Mouse (Mus musculus) heart, postnatal 10 days (tissue): ENCODE data around the gene Drd5. TPM values are rescaled to one million over a fixed set of nuclear protein-coding genes. Genes with fewer than 3 reads are reported as not detected.

Experiments used
- DNase-seq, 2 experiments: peaks; one replicate each; pipeline ENCODE4 v3.0.0; 2021
- intact Hi-C: fragments of 180-260 bp; cut with DNase I; formaldehyde crosslinking; loops from one replicate; pipeline ENCODE4 v1.15.1; 2025
- total RNA-seq, 2 experiments: library from RNA; stranded (reverse); gene quantifications; 2 replicates each; pipeline ENCODE4 v1.2.3; 2021

The Drd5 gene
- total RNA-seq, 2 experiments from 2014 or later = not detected

DNA sequence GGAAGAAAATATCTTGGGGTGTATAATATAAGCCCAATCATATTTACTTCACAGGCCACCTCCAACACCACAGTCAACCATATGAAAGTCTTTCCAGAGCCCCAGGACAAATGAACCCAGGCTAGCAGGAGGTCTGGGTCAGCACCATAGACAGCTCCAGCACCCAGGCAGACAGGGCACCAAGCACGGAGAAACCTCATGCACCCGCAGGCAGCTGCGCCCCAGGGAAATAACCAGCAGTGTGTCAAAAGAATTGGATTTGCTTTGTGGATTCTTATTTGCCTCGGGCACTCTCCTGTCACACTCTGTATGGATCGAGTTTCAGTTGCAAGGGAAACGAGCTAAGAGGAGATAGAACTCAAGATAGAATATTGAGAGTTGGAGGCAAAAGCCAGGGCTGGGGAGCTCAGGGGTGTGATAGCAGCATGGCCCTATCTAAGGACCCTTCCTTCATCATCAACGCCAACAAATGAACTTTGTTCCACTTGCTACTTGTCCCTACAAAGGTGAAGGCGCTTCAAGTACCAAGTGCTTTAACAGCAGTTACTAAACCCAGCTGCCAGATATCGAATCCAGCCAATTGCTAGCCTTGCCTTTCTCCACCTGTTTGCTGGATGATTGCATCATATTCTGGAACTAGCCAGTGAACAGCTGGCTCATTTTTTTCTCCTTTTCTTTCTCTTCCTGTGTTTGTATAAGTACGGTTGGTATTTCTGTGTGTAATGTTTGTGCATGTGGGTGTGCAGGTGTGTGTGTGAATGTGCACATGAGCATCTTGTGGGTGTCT lies 27.7 kb downstream of the Drd5 start:
- peak; percentile 23 to 51 for DNase-seq
- intact Hi-C loops = no loop called here

DNA sequence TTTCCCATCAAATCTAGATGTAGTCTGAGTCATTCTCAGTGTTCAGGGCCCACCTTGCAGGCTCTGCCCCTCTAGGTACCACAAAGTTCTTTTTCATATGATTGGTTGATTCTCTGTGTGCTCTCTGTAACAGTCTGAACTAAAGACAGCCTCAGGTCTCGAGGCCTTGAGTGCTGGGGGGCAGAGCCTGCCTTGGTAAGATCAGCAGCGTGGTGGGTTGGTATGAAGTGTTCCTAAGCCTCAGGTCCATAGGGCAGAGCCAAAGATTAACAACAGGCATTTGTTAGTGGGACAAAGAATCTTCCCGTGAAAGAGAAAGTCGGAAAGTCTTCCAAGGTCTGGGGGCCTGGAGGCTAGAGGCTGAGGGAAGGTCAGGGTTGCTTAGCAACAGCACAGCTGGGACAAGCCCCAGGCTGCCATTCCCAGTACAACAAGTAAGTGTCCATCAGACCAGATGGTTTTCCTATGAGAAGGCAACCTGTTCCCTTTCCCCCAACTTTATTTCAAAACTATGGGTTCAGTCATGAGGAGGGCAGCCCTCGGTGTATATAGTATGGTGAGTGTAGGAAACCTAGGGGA lies 31.3 kb downstream of the Drd5 start:
- intact Hi-C loops = no loop called here
- no peak for DNase-seq

GRCm38 (mm10) chr5:38356927-38357326 lies 37.8 kb downstream of the Drd5 start:
- no peak for DNase-seq
- intact Hi-C loops = no loop called here

DNA sequence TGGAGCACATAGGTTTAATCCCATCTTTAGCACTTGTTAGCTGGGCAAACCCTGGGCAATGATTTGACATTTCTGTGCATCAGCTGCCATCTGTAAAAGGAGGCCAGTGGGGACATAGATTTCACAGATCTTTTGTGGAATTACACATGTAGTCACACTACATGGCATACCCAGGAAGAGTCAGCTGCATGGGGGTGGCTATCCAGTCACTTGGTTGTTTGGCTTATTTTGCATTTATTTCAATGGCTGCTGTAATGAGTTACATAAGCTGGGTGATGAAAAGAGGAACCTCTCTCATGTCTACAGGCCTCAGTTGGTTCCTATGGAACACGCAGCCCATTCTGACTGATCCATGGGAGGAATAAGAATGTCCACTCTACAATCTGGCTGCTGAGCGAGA lies 40.5 kb downstream of the Drd5 start:
- intact Hi-C loops = no loop called here
- DNase-seq = no peak

GRCm38 (mm10) chr5:38364396-38364795 lies 45.2 kb downstream of the Drd5 start:
- intact Hi-C loops = no loop called here
- DNase-seq = no peak

DNA sequence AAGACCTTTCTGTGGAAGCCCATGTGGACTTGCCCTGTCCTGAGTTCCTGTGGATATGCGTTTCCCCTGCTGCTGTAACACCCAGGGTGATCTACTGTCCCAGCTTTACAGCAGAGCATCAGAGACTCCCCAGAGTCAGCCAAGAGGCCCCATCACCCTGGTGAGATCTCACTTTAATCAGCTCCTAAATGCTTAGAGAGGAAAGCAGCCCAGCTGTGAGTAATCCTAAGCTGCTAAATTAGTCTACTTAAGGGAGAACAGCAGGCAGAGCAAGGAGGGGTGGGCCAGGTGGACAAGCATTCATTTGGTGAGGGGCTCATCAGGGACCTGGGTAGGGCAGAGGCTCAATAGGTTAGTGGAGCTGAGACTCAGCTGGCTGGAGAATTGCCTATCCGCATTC lies 46.4 kb downstream of the Drd5 start:
- DNase-seq = no peak
- intact Hi-C loops = no loop called here

DNA sequence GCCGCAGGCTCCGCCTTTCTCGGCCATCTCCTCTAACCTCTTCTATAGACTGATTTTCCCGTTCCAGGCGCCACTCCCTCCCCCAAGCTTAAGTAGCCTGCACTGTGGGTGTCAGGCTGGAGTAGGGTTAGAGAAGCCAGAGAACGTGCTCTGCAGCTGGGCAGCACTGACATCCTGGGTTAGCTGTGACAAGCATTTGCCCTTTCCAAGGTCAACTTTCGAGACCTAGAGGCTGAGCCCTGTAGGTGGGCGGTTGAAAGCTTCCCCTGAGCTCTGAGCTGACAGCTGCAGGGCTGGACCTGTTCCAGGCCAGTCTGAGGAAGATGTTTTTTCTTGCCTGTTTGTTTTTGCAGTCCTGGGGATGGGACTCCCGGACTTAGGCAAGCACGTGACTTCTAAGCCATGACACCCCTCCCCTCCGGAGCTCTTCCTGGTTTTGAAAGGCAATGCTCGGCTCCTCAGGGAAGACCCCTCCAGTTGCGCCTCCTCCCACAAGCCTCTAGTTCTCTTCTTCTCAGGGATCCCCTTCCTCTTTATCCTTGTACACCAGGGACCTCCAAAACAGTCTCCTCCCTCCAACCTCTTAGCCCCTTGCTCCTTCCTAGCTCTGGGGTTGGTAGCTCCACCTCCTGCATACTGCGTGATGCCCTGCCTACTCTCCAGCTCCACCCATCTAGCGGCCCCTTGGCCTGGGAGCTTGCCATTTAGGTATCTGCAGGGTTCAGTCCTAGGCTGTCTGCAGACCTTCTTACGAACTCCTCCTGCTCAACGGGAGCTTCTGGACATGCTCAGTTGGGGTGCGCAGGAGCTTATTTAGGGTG lies 47.7 kb downstream of the Drd5 start:
- intact Hi-C loops = no loop called here
- peak; percentile 62 to 65 for DNase-seq

DNA sequence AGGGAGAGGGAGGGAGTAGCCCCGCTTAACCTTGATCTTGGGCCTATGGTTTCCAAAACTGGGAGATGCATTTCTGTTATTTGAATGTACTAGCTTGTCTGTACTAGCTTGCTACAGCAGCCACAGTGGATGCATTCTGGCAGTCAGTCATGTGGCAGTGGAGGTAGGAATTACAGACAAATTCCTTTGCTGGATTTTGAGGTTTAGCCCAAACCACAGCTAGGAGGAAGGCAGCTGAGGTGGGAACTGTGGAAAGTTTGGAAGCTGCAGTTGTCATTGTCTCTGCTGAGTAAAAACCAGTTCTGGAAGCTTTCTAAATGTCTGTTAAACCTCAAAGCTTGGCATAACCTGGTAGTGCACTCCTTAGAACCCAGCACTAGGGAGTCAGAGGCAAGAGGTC lies 52.1 kb downstream of the Drd5 start:
- intact Hi-C loops = no loop called here
- DNase-seq = no peak

Other genes starting within 250 kb of the Drd5 start
- gene Nsg1, start 159.5 kb upstream of the Drd5 start, total RNA-seq = 10 to 100 TPM; 16.4 to 19.0 TPM
- 1 to 10 TPM; 6.8 to 7.0 TPM for gene Zbtb49, start 98.9 kb upstream of the Drd5 start, total RNA-seq
- 10 to 100 TPM; 16.3 to 18.0 TPM for gene Lyar, start 98.9 kb upstream of the Drd5 start, total RNA-seq
- gene Tmem128, start 59.2 kb upstream of the Drd5 start, total RNA-seq = 10 to 100 TPM; 20.8 to 23.3 TPM
- 1 to 10 TPM; 1.8 to 8.2 TPM for gene Otop1, start 43.4 kb upstream of the Drd5 start, total RNA-seq
- gene Slc2a9, start 183.8 kb downstream of the Drd5 start, total RNA-seq = 1 to 10 TPM; 2.2 to 2.8 TPM
- 100 to 1,000 TPM; 184 to 188 TPM for gene Wdr1, start 243.9 kb downstream of the Drd5 start, total RNA-seq